Mouse (Mus musculus) bone marrow macrophage, adult 2 months (primary cell): ENCODE data around the gene Mdk. TPM values are rescaled to one million over a fixed set of nuclear protein-coding genes. Genes with fewer than 3 reads are reported as not detected.

ENCODE experiments used
- H3K27ac ChIP-seq: 2 replicates; pipeline ENCODE4 v1.5.1; 2012; ENCODE audit warnings: low read depth, low read length; ENCODE audit not compliant: insufficient read depth
- H3K4me1 ChIP-seq: 2 replicates; pipeline ENCODE4 v1.6.1; 2012; ENCODE audit warnings: low read length; ENCODE audit not compliant: control insufficient read depth, insufficient read depth
- H3K4me3 ChIP-seq: 2 replicates; pipeline ENCODE4 v1.5.1; 2012; ENCODE audit warnings: mild to moderate bottlenecking, low read length, moderate library complexity; ENCODE audit not compliant: insufficient read depth
- CTCF ChIP-seq: IDR thresholded peaks from 2 replicates; pipeline ENCODE4 v1.5.1; 2012; ENCODE audit warnings: low read depth, mild to moderate bottlenecking, low read length, moderate library complexity
- POLR2A ChIP-seq: IDR thresholded peaks from 2 replicates; pipeline ENCODE4 v1.6.1; 2012; ENCODE audit warnings: mild to moderate bottlenecking, low read depth, low read length, borderline replicate concordance
- polyA plus RNA-seq: library from polyadenylated mRNA; stranded (reverse); fragments of >200 nt; gene quantifications from 2 replicates; pipeline ENCODE4 v1.2.4, GENCODE M21; 2012; ENCODE audit not compliant: missing spikeins, insufficient read depth, insufficient read length

Mdk gene
- polyA plus RNA-seq, 1 experiment: 3.4 TPM

GRCm38 (mm10) chr2:91926949-91927348 is 5.1 kb downstream of the Mdk start, which contains the start of gene Chrm4:
Chrm4 (plus strand) TSS chr2:91927249.
- no peak within 1 kb of the TSS for H3K4me3 ChIP-seq
- no peak within 1 kb of the TSS for H3K27ac ChIP-seq
- no peak for TF ChIP-seq CTCF
- no peak for TF ChIP-seq POLR2A
- peaks cover 17% of the 10 kb centered on the region for H3K4me1 ChIP-seq

GRCm38 (mm10) chr2:91925442-91925841 is 6.7 kb downstream of the Mdk start:
- TF ChIP-seq POLR2A: no peak
- no peak for TF ChIP-seq CTCF
- H3K4me3 ChIP-seq: no peak overlapping the region
- peaks cover 17% of the 10 kb centered on the region for H3K4me1 ChIP-seq
- no peak overlapping the region for H3K27ac ChIP-seq

GRCm38 (mm10) chr2:91924726-91925125 is 7.4 kb downstream of the Mdk start:
- H3K4me3 ChIP-seq: no peak overlapping the region
- H3K4me1 ChIP-seq: peaks cover 17% of the 10 kb centered on the region
- TF ChIP-seq POLR2A (no peak), CTCF (no peak)
- H3K27ac ChIP-seq: no peak overlapping the region

- Histone ChIP-seq H3K27ac (no peak overlapping the region), H3K4me3 (peak overlapping the region; percentile 65), H3K4me1 (peaks cover 17% of the 10 kb centered on the region)
- no peak for TF ChIP-seq POLR2A
- TF ChIP-seq CTCF: peak; percentile 46
These were observed 8.4 kb downstream of the Mdk start for GRCm38 (mm10) chr2:91923415-91924337.

DNA sequence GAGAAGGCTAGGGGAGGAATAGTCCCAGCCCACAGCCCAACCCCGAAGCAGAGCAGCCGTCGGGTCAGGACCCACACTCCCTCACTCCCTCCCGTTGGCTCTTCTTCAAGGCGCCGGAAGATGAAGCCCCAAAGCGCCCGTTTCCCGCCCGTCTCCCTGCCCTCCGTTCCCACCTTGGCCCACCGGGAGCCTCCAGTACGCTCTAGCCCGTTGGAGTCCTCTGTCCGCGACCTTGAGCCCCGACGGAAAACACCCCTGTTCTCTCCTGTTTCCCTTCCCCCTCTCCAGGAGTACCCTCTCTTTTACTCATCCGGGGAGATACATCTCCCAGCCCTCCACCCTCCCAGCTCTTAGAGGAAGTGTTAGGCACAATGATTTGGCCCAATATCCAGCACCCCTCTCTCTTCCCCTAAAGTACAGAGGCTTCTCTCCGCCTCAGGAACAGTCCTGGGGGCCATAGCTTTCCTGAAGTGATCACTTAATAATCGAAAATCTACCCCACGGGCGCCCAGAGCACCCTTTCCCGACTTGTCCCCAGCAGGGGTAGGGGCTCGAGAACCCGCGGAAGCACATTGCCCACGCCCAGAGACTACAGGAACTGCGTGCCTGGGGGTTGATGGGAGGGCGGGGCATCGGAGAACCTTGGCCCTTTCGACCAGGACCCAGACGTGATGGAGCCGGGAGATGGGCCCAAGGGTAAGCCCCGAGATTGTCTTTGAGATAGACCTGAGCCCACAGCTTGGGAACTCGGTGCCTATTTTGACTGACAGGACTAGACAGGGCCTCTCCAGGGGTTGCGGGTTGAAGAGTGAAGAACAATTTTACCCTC is 9.3 kb downstream of the Mdk start:
- TF ChIP-seq POLR2A (no peak), CTCF (no peak)
- H3K4me3 ChIP-seq: peak overlapping the region; percentile 65
- peaks cover 13% of the 10 kb centered on the region for H3K4me1 ChIP-seq
- H3K27ac ChIP-seq: no peak overlapping the region

GRCm38 (mm10) chr2:91921790-91922570 is 10.1 kb downstream of the Mdk start:
- TF ChIP-seq POLR2A (no peak), CTCF (no peak)
- peaks cover 11% of the 10 kb centered on the region for H3K4me1 ChIP-seq

GRCm38 (mm10) chr2:91921181-91921789 is 10.8 kb downstream of the Mdk start:
- Histone ChIP-seq H3K4me1 (peaks cover 11% of the 10 kb centered on the region), H3K27ac (no peak overlapping the region), H3K4me3 (peak overlapping the region; percentile 65)
- no peak for TF ChIP-seq CTCF
- TF ChIP-seq POLR2A: no peak

More at GRCm38 (mm10) chr2:91921790-91922570, 10.1 kb downstream of the Mdk start:
- peak overlapping the region; percentile 65 for H3K4me3 ChIP-seq
- no peak overlapping the region for H3K27ac ChIP-seq

DNA sequence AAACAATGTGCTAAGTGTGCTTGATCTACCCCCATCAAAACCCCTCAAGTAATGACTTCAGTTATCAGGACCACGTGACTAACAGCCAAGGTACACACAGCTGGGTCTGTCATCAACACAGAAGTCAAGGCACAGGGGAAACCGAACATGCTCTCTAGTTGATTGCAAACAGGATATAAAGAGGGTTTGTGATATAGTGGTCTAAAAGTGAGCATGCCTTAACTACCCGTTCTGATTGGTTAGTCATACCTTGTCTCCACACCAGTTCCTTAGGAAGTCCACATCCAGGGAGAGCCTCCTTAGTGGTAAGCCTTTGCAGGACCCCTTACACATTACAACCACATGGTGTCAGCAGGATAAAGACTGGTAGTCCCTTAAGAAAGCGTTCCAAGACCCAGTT is 12.0 kb downstream of the Mdk start:
- Histone ChIP-seq H3K4me1 (peaks cover 10% of the 10 kb centered on the region), H3K27ac (no peak overlapping the region), H3K4me3 (no peak overlapping the region)
- TF ChIP-seq CTCF (no peak), POLR2A (no peak)

GRCm38 (mm10) chr2:91917096-91917495 is 15.0 kb downstream of the Mdk start:
- H3K4me3 ChIP-seq: no peak overlapping the region
- TF ChIP-seq POLR2A: no peak
- no peak for TF ChIP-seq CTCF
- H3K4me1 ChIP-seq: peaks cover 11% of the 10 kb centered on the region
- H3K27ac ChIP-seq: no peak overlapping the region
